Mouse (Mus musculus) forebrain, embryonic 13.5 days (tissue): ENCODE measurements around the gene Gpc5. TPM values are rescaled to one million over a fixed set of nuclear protein-coding genes. Genes with fewer than 3 reads are reported as not detected.

Source experiments
- ATAC-seq: fragments of 200-750 bp; cut with Nextera tagmentation; 2 replicates; pipeline ENCODE4 v1.8.0; 2017
- H3K27ac ChIP-seq: fragments of 300-500 bp; sonication (generic); 2 replicates; pipeline ENCODE4 v1.5.1; 2015; ENCODE audit warnings: inconsistent platforms, mild to moderate bottlenecking, moderate library complexity
- H3K27me3 ChIP-seq: fragments of 300-500 bp; sonication (generic); 2 replicates; pipeline ENCODE4 v1.6.1; 2015; ENCODE audit warnings: mild to moderate bottlenecking, inconsistent platforms
- H3K36me3 ChIP-seq: fragments of 300-500 bp; sonication (generic); 2 replicates; pipeline ENCODE4 v1.6.1; 2015; ENCODE audit warnings: mild to moderate bottlenecking, inconsistent platforms; ENCODE audit not compliant: poor library complexity, severe bottlenecking
- H3K4me1 ChIP-seq: fragments of 300-500 bp; sonication (generic); 2 replicates; pipeline ENCODE4 v1.6.1; 2015; ENCODE audit warnings: inconsistent platforms
- H3K4me2 ChIP-seq: fragments of 300-500 bp; sonication (generic); 2 replicates; pipeline ENCODE4 v1.6.1; 2015; ENCODE audit warnings: inconsistent platforms, mild to moderate bottlenecking, moderate library complexity
- H3K4me3 ChIP-seq: fragments of 300-500 bp; sonication (generic); 2 replicates; pipeline ENCODE4 v1.5.1; 2015; ENCODE audit warnings: mild to moderate bottlenecking, inconsistent platforms
- H3K9ac ChIP-seq: fragments of 300-500 bp; sonication (generic); 2 replicates; pipeline ENCODE4 v1.6.1; 2015; ENCODE audit warnings: mild to moderate bottlenecking, inconsistent platforms
- H3K9me3 ChIP-seq: fragments of 300-500 bp; sonication (generic); replicated peaks from 2 replicates; pipeline ENCODE4 v1.6.1; 2016; ENCODE audit warnings: inconsistent platforms
- WGBS: fragments of 180-500 bp; shearing (Covaris S2); methylation state at CpG from one replicate; pipeline ENCODE4 v1.1.7; 2015; 5-methylcytosine and 5-hydroxymethylcytosine counted together
- microRNA counts: library from miRNA; unstranded; fragments of <30 nt; microRNA quantifications from one replicate; lab custom pipeline; 2016
- microRNA-seq: library from miRNA; unstranded; fragments of <30 nt; microRNA quantifications from one replicate; pipeline ENCODE4, GENCODE M21; 2016
- polyA plus RNA-seq: library from polyadenylated mRNA; unstranded; fragments of >200 nt; fragmentation: Nextera tagmentation; extraction: Ambion mirVana; gene quantifications from 2 replicates; pipeline ENCODE4 v1.2.1, GENCODE M21; 2015

Gene Gpc5
- polyA plus RNA-seq, 1 experiment from 2014 or later: 0.77 TPM

DNA sequence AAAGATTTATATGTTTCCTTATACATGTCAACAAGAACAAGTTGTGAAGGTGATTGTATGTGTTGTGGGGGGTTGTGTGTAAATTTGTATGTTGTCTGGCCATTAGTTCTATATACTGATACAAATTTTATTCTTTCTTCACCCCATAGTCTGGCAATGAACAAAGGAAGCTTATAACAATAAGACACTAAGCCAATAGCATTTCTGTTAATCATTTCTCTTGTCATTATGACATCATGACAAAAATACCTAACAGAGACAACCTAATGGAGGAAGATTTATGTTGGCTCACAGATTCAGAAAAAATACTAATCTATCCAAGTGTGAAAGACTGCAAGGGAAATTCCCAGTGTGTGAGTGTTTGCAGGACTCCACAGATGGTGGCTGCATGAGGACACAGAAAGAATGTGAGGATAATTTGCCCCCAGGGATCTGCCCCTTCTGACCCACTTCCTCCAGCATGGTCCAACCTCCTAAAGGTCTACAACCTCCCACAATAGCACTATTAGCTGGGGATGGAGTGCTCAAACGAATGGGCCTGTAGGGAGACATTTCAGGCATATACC is 1402.4 kb downstream of the Gpc5 start:
- no peak overlapping the region for H3K9ac ChIP-seq
- no peak overlapping the region for H3K27ac ChIP-seq
- no peaks in the 10 kb centered on the region for H3K36me3 ChIP-seq
- WGBS: 44% methylated on average over 1 of the region's 1 CpGs
- no peak overlapping the region for H3K4me3 ChIP-seq
- no peaks in the 10 kb centered on the region for H3K4me1 ChIP-seq
- ATAC-seq: no peak
- no peaks in the 10 kb centered on the region for H3K9me3 ChIP-seq
- no peaks in the 10 kb centered on the region for H3K27me3 ChIP-seq
- H3K4me2 ChIP-seq: no peak overlapping the region

DNA sequence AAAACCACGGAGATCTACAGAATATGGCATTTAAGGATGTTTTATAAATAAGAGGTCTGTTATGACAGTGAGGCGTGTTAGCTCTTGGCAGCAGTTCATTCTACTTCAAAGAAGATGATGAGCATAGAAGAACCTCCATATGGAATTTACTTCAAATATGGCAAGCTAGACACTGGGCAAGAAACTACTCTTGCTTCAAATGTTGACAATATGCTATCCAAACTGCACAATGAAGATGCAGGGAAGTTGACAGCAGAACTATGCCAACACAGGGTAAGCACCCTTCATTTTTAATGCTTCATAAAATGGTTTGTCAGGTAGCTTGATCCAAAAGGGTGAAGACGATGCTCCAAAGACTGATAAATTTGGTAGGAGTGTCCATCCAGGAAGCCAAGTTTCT is 1446.2 kb downstream of the Gpc5 start:
- Histone ChIP-seq H3K9ac (no peak overlapping the region), H3K4me3 (no peak overlapping the region), H3K27ac (no peak overlapping the region), H3K36me3 (no peaks in the 10 kb centered on the region), H3K4me2 (no peak overlapping the region), H3K9me3 (no peaks in the 10 kb centered on the region), H3K27me3 (no peaks in the 10 kb centered on the region), H3K4me1 (no peaks in the 10 kb centered on the region)
- 85% methylated on average over 3 of the region's 3 CpGs for WGBS
- no peak; the same call in 1 of the 2 replicates for ATAC-seq

DNA sequence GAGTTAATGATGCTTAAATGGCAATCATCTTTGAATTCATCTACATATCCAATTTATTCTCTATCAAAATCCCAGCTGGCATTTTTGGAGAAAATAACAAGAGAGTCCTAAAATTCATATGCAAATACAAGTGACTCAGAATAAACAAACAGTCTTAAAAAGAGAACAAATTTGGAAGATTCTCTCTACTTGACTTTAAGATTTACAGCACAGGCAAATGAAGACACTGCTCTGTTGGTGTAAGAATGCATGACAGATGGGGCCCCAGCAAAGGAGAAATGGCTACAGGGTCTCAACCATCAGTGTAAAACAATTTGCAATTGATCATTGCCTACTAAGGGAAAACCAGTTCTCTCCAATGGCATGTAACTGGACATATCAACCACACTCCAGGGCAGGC is 1451.7 kb downstream of the Gpc5 start:
- Histone ChIP-seq H3K4me1 (no peaks in the 10 kb centered on the region), H3K36me3 (no peaks in the 10 kb centered on the region), H3K4me3 (no peak overlapping the region), H3K27me3 (no peaks in the 10 kb centered on the region), H3K27ac (no peak overlapping the region), H3K9me3 (no peaks in the 10 kb centered on the region), H3K4me2 (no peak overlapping the region), H3K9ac (no peak overlapping the region)
- no peak for ATAC-seq

DNA sequence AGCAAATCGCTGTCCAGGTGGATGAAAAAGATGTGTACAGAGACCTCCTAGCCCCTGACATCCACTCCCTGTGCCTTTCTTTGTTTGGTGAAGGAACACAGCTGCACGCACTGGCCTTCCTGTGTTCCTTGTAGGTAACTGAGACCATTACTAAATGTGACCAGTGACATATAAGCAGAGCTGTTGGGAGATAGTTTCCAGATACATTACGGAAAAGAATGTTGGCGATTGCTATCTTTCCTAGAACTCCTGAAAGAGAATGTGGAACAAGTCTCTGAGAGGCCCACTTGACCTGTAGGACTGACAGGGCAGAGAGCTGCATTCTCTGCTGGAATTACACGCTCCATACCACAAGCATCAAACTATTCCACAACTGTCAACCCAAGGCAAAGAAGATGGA is 1459.4 kb downstream of the Gpc5 start:
- Histone ChIP-seq H3K9me3 (no peaks in the 10 kb centered on the region), H3K36me3 (no peaks in the 10 kb centered on the region), H3K9ac (no peak overlapping the region), H3K4me3 (no peak overlapping the region), H3K27ac (no peak overlapping the region), H3K4me2 (no peak overlapping the region), H3K27me3 (no peaks in the 10 kb centered on the region), H3K4me1 (peaks cover 4% of the 10 kb centered on the region; the same call in 1 of the 2 replicates)
- 84% methylated on average over 5 of the region's 5 CpGs for WGBS
- ATAC-seq: no peak

DNA sequence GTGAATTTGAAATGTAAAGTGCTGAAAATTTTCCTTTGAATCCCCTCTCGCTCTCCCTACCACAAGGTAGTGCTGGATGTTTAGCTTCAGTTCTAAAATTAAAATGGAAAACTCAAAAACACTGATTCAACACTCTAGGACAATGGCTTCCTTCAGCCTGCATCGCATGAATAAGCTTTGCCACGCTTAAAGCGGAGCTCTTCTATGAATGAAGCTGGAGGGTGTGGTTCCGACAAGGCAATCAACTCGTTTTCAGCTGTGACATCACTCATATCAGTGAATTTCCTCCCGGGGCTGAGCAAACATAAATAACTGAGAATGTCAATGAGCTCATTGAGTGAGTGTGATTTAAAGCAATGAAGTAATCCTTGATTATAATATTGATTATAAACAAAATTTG is 1461.3 kb downstream of the Gpc5 start:
- no peak overlapping the region for H3K4me3 ChIP-seq
- no peak overlapping the region for H3K27ac ChIP-seq
- H3K9me3 ChIP-seq: no peaks in the 10 kb centered on the region
- WGBS: 24% methylated on average over 7 of the region's 7 CpGs
- no peaks in the 10 kb centered on the region for H3K27me3 ChIP-seq
- ATAC-seq: peak; percentile 61; the same call in 1 of the 2 replicates
- no peak overlapping the region for H3K9ac ChIP-seq
- H3K36me3 ChIP-seq: no peaks in the 10 kb centered on the region
- no peak overlapping the region for H3K4me2 ChIP-seq
- H3K4me1 ChIP-seq: peaks cover 4% of the 10 kb centered on the region; the same call in 1 of the 2 replicates

DNA sequence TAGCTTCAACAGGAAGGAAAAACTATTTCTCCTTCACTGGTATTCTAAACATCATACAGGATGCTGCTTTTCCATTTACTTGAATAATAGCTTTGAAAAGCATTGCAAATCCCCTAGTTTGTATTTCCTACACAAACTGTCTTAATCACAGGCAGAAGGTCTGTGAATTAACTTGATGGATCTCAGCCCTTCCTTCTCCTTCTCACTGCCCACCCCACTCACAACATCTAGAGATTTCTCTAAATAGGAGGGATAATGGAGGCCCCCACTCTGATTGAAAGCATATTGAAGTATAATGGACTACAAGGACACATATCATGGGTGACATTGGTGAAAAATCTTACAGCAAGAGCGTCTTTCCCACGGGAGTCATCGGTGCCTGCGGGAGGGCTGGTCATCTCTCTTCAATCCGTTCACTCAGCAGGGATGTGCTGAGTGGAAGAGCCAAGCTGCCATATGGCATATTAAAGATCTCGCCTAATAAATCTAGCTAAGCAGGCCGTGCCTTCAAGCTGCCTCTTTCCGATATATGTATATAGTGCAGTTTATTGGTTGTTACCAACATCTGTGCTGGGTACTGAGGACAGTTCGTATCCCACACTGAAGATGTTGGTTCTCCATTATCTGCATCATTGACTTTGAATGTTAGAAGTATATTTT is 1466.3 kb downstream of the Gpc5 start:
- H3K4me3 ChIP-seq: no peak overlapping the region
- H3K9ac ChIP-seq: no peak overlapping the region
- ATAC-seq: no peak
- no peak overlapping the region for H3K27ac ChIP-seq
- H3K27me3 ChIP-seq: no peaks in the 10 kb centered on the region
- H3K36me3 ChIP-seq: no peaks in the 10 kb centered on the region
- H3K4me1 ChIP-seq: peaks cover 2% of the 10 kb centered on the region; the same call in 1 of the 2 replicates
- H3K9me3 ChIP-seq: no peaks in the 10 kb centered on the region
- WGBS: 83% methylated on average over 9 of the region's 9 CpGs
- H3K4me2 ChIP-seq: no peak overlapping the region

DNA sequence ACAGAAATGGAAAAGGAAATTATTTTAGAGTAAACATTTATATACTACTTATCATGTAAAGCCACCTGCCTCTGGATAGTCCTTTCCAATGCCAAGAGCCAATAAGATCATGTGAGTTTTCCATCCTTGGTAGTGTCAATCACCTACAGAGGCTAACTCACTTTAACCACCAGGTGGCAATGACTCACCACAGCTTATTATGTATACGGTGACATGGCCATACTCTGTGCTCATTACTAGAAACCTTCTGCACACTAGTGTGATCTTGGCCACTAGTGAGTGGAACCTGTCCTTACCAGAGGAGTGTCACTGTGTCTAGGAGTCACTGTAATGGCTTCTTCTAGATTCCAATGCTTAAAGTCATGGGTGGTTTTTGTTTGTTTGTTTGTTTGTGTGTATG is 1468.0 kb downstream of the Gpc5 start:
- peak; percentile 83 for ATAC-seq
- Histone ChIP-seq H3K9ac (no peak overlapping the region), H3K4me2 (no peak overlapping the region), H3K4me1 (no peaks in the 10 kb centered on the region), H3K27me3 (no peaks in the 10 kb centered on the region), H3K4me3 (no peak overlapping the region), H3K27ac (no peak overlapping the region), H3K9me3 (no peaks in the 10 kb centered on the region), H3K36me3 (no peaks in the 10 kb centered on the region)
- 29% methylated on average over 1 of the region's 1 CpGs for WGBS

MicroRNA genes within 50 kb of the gene (microRNA counts, 519-probe panel; counts per million panel counts)
- microRNA mmu-miR-18a (lab: Ali Mortazavi, UCI) (4,135 counts per million, percentile 80 among the panel's probes with 10 or more counts), microRNA mmu-miR-19a (lab: Ali Mortazavi, UCI) (6,562 counts per million, percentile 98 among the panel's probes with 10 or more counts), microRNA mmu-miR-19b (lab: Ali Mortazavi, UCI) (5,740 counts per million, percentile 95 among the panel's probes with 10 or more counts), microRNA mmu-miR-20a+mmu-miR-20b (lab: Ali Mortazavi, UCI) (7,047 counts per million, percentile 99 among the panel's probes with 10 or more counts), microRNA mmu-miR-92a (lab: Ali Mortazavi, UCI) (1,960 counts per million, percentile 58 among the panel's probes with 10 or more counts)

Small RNAs within 50 kb of the gene (microRNA-seq; reads per million reads assigned to microRNA genes)
- 51,837 reads per million, percentile 99 among the genes with 10 or more reads in this experiment for gene Mir17
- gene Mir18: 6,969 reads per million, percentile 93 among the genes with 10 or more reads in this experiment
- 102 reads per million, percentile 51 among the genes with 10 or more reads in this experiment for gene Mir19a
- gene Mir19b-1: 24.9 reads per million, percentile 34 among the genes with 10 or more reads in this experiment
- gene Mir20a: 23,960 reads per million, percentile 97 among the genes with 10 or more reads in this experiment
- gene Mir92-1: 5,230 reads per million, percentile 90 among the genes with 10 or more reads in this experiment
